Mouse (Mus musculus) liver, postnatal 0 days (tissue): ENCODE data around the gene Esrrg.

Source experiments
- CTCF ChIP-seq: sonication (generic); IDR thresholded peaks from 2 replicates; pipeline ENCODE4 v1.5.1; 2016; ENCODE audit warnings: antibody characterized with exemption, low read depth
- EP300 ChIP-seq: IDR thresholded peaks from 2 replicates; pipeline ENCODE4 v1.6.1; 2016; ENCODE audit warnings: antibody characterized with exemption, low read depth, mild to moderate bottlenecking

DNA sequence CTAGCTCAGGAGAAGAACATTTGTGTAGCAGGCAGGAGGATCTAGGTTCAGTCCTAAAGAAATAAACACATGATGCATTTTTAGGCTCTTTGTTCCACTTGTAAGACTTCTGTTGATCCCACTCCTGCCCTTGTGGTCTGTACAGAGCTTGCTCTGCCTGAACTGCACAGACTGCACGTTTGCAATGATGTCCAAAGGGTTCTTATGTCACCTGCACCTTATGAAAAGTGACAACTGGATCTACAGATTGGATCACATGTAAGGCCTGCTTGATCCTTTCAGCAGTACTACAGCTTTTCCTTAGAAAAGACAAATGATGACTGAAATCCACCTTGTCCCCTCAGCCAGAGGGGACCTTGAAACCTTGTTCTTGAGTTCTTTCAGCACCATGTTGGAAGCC is 70.7 kb downstream of the Esrrg start:
- no peak for TF ChIP-seq CTCF
- no peak for TF ChIP-seq EP300
